Mouse (Mus musculus) myocyte (in vitro differentiated cells): Measurements from ENCODE around the gene Gas6. TPM values are rescaled to one million over a fixed set of nuclear protein-coding genes. Genes with fewer than 3 reads are reported as not detected.

Experiments
- H3K27me3 ChIP-seq: one replicate; pipeline ENCODE4 v1.6.1; 2011; ENCODE audit not compliant: control insufficient read depth, insufficient read depth, insufficient read length
- H3K36me3 ChIP-seq: one replicate; pipeline ENCODE4 v1.6.1; 2011; ENCODE audit not compliant: control insufficient read depth, insufficient read depth
- H3K4me2 ChIP-seq: one replicate; pipeline ENCODE4 v1.6.1; 2011; ENCODE audit warnings: low read depth, control low read depth
- H3K4me3 ChIP-seq: one replicate; pipeline ENCODE4 v1.5.1; 2011; ENCODE audit warnings: mild to moderate bottlenecking, control low read depth, moderate library complexity
- H3K79me2 ChIP-seq: one replicate; pipeline ENCODE4 v1.6.1; 2011; ENCODE audit not compliant: control insufficient read depth, insufficient read depth
- H3ac ChIP-seq: one replicate; pipeline ENCODE4 v1.6.1; 2011; ENCODE audit not compliant: control insufficient read depth, insufficient read length
- CEBPB ChIP-seq: IDR thresholded peaks from 2 replicates; pipeline ENCODE4 v1.6.1; 2011; ENCODE audit warnings: mild to moderate bottlenecking, moderate library complexity; ENCODE audit not compliant: poor library complexity, insufficient read depth, severe bottlenecking
- E2F4 ChIP-seq: IDR thresholded peaks from one replicate; pipeline ENCODE4 v1.6.1; 2011; ENCODE audit warnings: mild to moderate bottlenecking, control low read depth, moderate library complexity; ENCODE audit not compliant: insufficient read depth
- MAX ChIP-seq: IDR thresholded peaks from one replicate; pipeline ENCODE4 v1.6.1; 2011; ENCODE audit warnings: low read depth, mild to moderate bottlenecking, control low read depth
- MYOD1 ChIP-seq, 3 experiments: IDR thresholded peaks; one replicate each; pipeline ENCODE4 v1.6.1; 2011; ENCODE audit warnings: control low read depth in 2 of 3, low read depth in 2 of 3, mild to moderate bottlenecking in 2 of 3, moderate library complexity in 1 of 3; ENCODE audit not compliant: insufficient read length in 2 of 3, control insufficient read depth in 1 of 3
- MYOG ChIP-seq, 3 experiments: IDR thresholded peaks; one replicate each; pipeline ENCODE4 v1.6.1; 2011; ENCODE audit warnings: control low read depth in 2 of 3, low read depth in 2 of 3, mild to moderate bottlenecking in 2 of 3; ENCODE audit not compliant: insufficient read length in 2 of 3, control insufficient read depth in 1 of 3, insufficient read depth in 1 of 3
- POLR2A ChIP-seq: IDR thresholded peaks from one replicate; pipeline ENCODE4 v1.6.1; 2011; ENCODE audit warnings: low read depth, mild to moderate bottlenecking, control low read depth, moderate library complexity; ENCODE audit not compliant: insufficient read length
- POLR2AphosphoS2 ChIP-seq: IDR thresholded peaks from one replicate; pipeline ENCODE4 v1.6.1; 2011; ENCODE audit warnings: low read depth, control low read depth; ENCODE audit not compliant: insufficient read length
- REST ChIP-seq: IDR thresholded peaks from one replicate; pipeline ENCODE4 v1.6.1; 2011; ENCODE audit warnings: mild to moderate bottlenecking, control low read depth, moderate library complexity; ENCODE audit not compliant: insufficient read depth, insufficient read length
- SRF ChIP-seq: IDR thresholded peaks from one replicate; pipeline ENCODE4 v1.6.1; 2011; ENCODE audit warnings: low read depth; ENCODE audit not compliant: control insufficient read depth, insufficient read length
- TCF12 ChIP-seq: IDR thresholded peaks from one replicate; pipeline ENCODE4 v1.6.1; 2011; ENCODE audit warnings: mild to moderate bottlenecking, control low read depth; ENCODE audit not compliant: poor library complexity, insufficient read depth, severe bottlenecking
- TCF3 ChIP-seq: IDR thresholded peaks from one replicate; pipeline ENCODE4 v1.6.1; 2011; ENCODE audit warnings: low read depth, control low read depth; ENCODE audit not compliant: insufficient read length
- USF1 ChIP-seq: IDR thresholded peaks from one replicate; pipeline ENCODE4 v1.6.1; 2011; ENCODE audit warnings: low read depth, mild to moderate bottlenecking, control low read depth, moderate library complexity
- polyA plus RNA-seq: library from polyadenylated mRNA; unstranded; fragments of >200 nt; fragmentation: generic; extraction: Trizol; gene quantifications from one replicate; pipeline ENCODE4 v1.2.1, GENCODE M21; 2012; ENCODE audit warnings: missing spikeins

The Gas6 gene
- polyA plus RNA-seq, 1 experiment: 0.50 TPM

GRCm38 (mm10) chr8:13430412-13430811 lies 63.9 kb downstream of the Gas6 start:
- no peak for TF ChIP-seq MAX
- TF ChIP-seq MYOD1 (IDR thresholded peaks at IDR 0.05; ENCODE audit: control insufficient read depth in 1 of 3, insufficient read length in 2 of 3, low read depth in 2 of 3): no peak
- no peak for TF ChIP-seq TCF3
- TF ChIP-seq TCF12: no peak
- TF ChIP-seq POLR2A: no peak
- TF ChIP-seq MYOG (IDR thresholded peaks at IDR 0.05; ENCODE audit: control insufficient read depth in 1 of 3, insufficient read depth in 1 of 3, insufficient read length in 2 of 3, low read depth in 2 of 3): no peak
- TF ChIP-seq CEBPB: no peak
- no peak for TF ChIP-seq SRF
- TF ChIP-seq E2F4: no peak
- no peak for TF ChIP-seq USF1
- no peak for TF ChIP-seq POLR2AphosphoS2
- TF ChIP-seq REST: no peak
- Histone ChIP-seq H3ac (no peak overlapping the region), H3K27me3 (peaks cover 64% of the 10 kb centered on the region), H3K4me3 (no peak overlapping the region), H3K79me2 (no peaks in the 10 kb centered on the region), H3K36me3 (no peaks in the 10 kb centered on the region), H3K4me2 (no peak overlapping the region)

- Histone ChIP-seq H3K36me3 (no peaks in the 10 kb centered on the region), H3K4me2 (no peak overlapping the region), H3K79me2 (no peaks in the 10 kb centered on the region), H3ac (no peak overlapping the region), H3K4me3 (no peak overlapping the region), H3K27me3 (peaks cover 45% of the 10 kb centered on the region)
- TF ChIP-seq CEBPB: no peak
- no peak for TF ChIP-seq TCF3
- TF ChIP-seq MYOD1 (IDR thresholded peaks at IDR 0.05; ENCODE audit: control insufficient read depth in 1 of 3, insufficient read length in 2 of 3, low read depth in 2 of 3): no peak
- TF ChIP-seq REST: no peak
- TF ChIP-seq TCF12: no peak
- TF ChIP-seq POLR2AphosphoS2: no peak
- TF ChIP-seq USF1: no peak
- no peak for TF ChIP-seq MYOG (IDR thresholded peaks at IDR 0.05; ENCODE audit: control insufficient read depth in 1 of 3, insufficient read depth in 1 of 3, insufficient read length in 2 of 3, low read depth in 2 of 3)
- TF ChIP-seq E2F4: no peak
- TF ChIP-seq MAX: no peak
- no peak for TF ChIP-seq POLR2A
- no peak for TF ChIP-seq SRF
Observed at GRCm38 (mm10) chr8:13428156-13428555, 66.1 kb downstream of the Gas6 start.

DNA sequence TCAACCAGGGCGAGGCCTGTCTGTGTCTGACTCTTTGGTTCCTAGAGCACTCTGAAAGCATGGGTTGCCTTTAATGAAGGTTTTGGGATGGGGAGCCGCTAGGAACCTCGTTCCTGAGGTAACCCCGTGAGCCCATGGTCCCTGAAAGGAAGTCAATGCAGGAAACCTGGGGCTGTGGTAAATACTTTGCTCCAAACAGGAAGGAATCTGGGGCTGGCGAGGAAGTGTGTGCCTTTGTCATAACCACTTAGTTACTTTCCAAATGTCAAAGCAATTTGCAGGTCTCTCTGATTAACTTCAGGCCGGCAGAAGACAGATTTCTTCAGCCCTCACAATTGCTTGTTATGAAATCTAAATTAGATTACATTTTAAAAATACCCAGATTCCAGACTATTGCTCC lies 66.9 kb downstream of the Gas6 start:
- H3K4me3 ChIP-seq: no peak overlapping the region

DNA sequence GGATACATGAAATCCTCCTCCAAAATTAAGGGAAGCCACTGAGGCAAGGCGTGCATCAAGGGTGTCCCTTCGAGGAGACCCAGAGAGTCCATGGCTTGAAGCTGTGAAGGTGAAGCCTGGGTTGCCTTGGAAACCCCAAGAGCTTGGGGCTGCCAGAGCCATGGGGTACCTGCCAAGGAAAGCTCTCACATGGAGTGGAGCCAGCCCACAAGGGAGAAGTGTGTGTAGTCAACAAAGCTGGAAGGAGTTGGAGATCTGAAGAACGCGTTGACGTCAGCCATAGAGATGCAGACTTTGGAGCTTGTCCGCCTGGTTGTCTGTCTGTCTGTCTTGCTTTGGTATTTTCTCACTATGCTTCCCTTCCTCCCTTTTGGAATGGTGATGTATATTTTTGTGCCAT lies 73.3 kb downstream of the Gas6 start:
- Histone ChIP-seq H3K27me3 (peaks cover 8% of the 10 kb centered on the region), H3ac (no peak overlapping the region)
- TF ChIP-seq POLR2A (no peak), REST (no peak), CEBPB (no peak), TCF3 (no peak), TCF12 (no peak), MAX (no peak), MYOG (IDR thresholded peaks at IDR 0.05; ENCODE audit: control insufficient read depth in 1 of 3, insufficient read depth in 1 of 3, insufficient read length in 2 of 3, low read depth in 2 of 3) (no peak), USF1 (no peak), POLR2AphosphoS2 (no peak), SRF (no peak), E2F4 (no peak), MYOD1 (IDR thresholded peaks at IDR 0.05; ENCODE audit: control insufficient read depth in 1 of 3, insufficient read length in 2 of 3, low read depth in 2 of 3) (no peak)

More for the DNA sequence above, 66.9 kb downstream of the Gas6 start:
- Histone ChIP-seq H3K79me2 (no peaks in the 10 kb centered on the region), H3ac (no peak overlapping the region), H3K4me2 (no peak overlapping the region), H3K27me3 (peaks cover 38% of the 10 kb centered on the region), H3K36me3 (no peaks in the 10 kb centered on the region)
- TF ChIP-seq MYOG (IDR thresholded peaks at IDR 0.05; ENCODE audit: control insufficient read depth in 1 of 3, insufficient read depth in 1 of 3, insufficient read length in 2 of 3, low read depth in 2 of 3): no peak
- TF ChIP-seq MAX: no peak
- TF ChIP-seq TCF3: no peak
- no peak for TF ChIP-seq SRF
- TF ChIP-seq REST: no peak
- no peak for TF ChIP-seq CEBPB

More for the DNA sequence above, 73.3 kb downstream of the Gas6 start:
- no peaks in the 10 kb centered on the region for H3K36me3 ChIP-seq
- no peak overlapping the region for H3K4me3 ChIP-seq
- H3K79me2 ChIP-seq: no peaks in the 10 kb centered on the region
- H3K4me2 ChIP-seq: no peak overlapping the region
